Mouse (Mus musculus) limb, embryonic 14.5 days (tissue): ENCODE measurements at regions not wholly inside any gene's neighbourhood (a gene's known extent, or its start where the extent isn't known, plus 50 kb on each side); places are given as distances from the start of the nearest gene placed in this dataset.

Experiments
- ATAC-seq: fragments of 200-750 bp; cut with Nextera tagmentation; 2 replicates; pipeline ENCODE4 v1.8.0; 2017; ENCODE audit warnings: low read depth, moderate number of reproducible peaks, moderate TSS enrichment; ENCODE audit not compliant: low FRiP score
- DNase-seq: peaks from one replicate; pipeline ENCODE4 v3.0.0-alpha.2; 2015; ENCODE audit warnings: low spot score
- H3K27ac ChIP-seq: fragments of 300-500 bp; sonication (generic); replicated peaks from 2 replicates; pipeline ENCODE4 v1.5.1; 2014; ENCODE audit warnings: low read depth, mild to moderate bottlenecking, low read length, moderate library complexity, mixed read lengths
- H3K27me3 ChIP-seq: fragments of 300-500 bp; sonication (generic); 2 replicates; pipeline ENCODE4 v1.6.1; 2014; ENCODE audit warnings: low read length, mixed read lengths; ENCODE audit not compliant: control insufficient read depth, insufficient read depth
- H3K36me3 ChIP-seq: fragments of 300-500 bp; sonication (generic); 2 replicates; pipeline ENCODE4 v1.6.1; 2014; ENCODE audit warnings: mild to moderate bottlenecking, low read length, moderate library complexity, mixed read lengths; ENCODE audit not compliant: control insufficient read depth, insufficient read depth
- H3K4me1 ChIP-seq: fragments of 300-500 bp; sonication (generic); 2 replicates; pipeline ENCODE4 v1.6.1; 2014; ENCODE audit warnings: antibody characterized with exemption, low read length, mixed read lengths; ENCODE audit not compliant: control insufficient read depth, insufficient read depth
- H3K4me2 ChIP-seq: fragments of 300-500 bp; sonication (generic); replicated peaks from 2 replicates; pipeline ENCODE4 v1.6.1; 2014; ENCODE audit warnings: low read depth, mild to moderate bottlenecking, low read length, moderate library complexity; ENCODE audit not compliant: severe bottlenecking
- H3K4me3 ChIP-seq: fragments of 300-500 bp; sonication (generic); replicated peaks from 2 replicates; pipeline ENCODE4 v1.5.1; 2014; ENCODE audit warnings: low read length
- H3K9ac ChIP-seq: fragments of 300-500 bp; sonication (generic); 2 replicates; pipeline ENCODE4 v1.6.1; 2014; ENCODE audit warnings: mild to moderate bottlenecking, low read depth, low read length, moderate library complexity; ENCODE audit not compliant: severe bottlenecking
- H3K9me3 ChIP-seq: fragments of 300-500 bp; sonication (generic); 2 replicates; pipeline ENCODE4 v1.6.1; 2016; ENCODE audit warnings: low read length; ENCODE audit not compliant: control insufficient read depth
- POLR2A ChIP-seq: fragments of 200-500 bp; IDR thresholded peaks from 2 replicates; pipeline ENCODE4 v1.8.0; 2012; ENCODE audit warnings: inconsistent platforms, mild to moderate bottlenecking, moderate library complexity, borderline replicate concordance; ENCODE audit not compliant: insufficient read depth, insufficient read length; ENCODE audit errors: extremely low read depth
- WGBS: fragments of 180-500 bp; shearing (Covaris S2); extraction: QIAGEN DNeasy Blood & Tissue Kit; methylation state at CpG from one replicate; pipeline ENCODE4 v1.1.7; 2014; 5-methylcytosine and 5-hydroxymethylcytosine counted together

DNA sequence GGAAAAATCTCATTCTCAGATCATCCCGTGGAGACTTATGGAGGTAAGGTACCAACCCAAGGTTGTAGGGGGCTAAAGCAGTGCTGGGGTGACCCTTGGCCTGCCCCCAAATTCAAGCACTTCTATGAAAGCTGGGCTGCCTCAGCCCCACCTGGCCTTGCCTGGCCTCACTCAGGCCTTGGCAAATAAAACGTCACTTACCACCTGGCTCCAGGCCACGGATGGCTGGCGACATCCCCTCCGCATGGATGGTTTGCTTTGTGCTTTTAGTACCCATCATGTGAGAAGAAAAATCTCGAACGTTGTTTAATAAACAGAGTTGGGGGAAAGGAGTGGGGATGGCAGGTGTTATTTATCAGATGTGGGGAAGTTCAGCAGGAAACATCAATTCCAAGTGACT, 104.7 kb upstream of the 1700012A03Rik start:
- Histone ChIP-seq H3K9ac (no peak overlapping the region), H3K4me2 (no peak overlapping the region), H3K9me3 (no peaks in the 10 kb centered on the region), H3K4me1 (no peaks in the 10 kb centered on the region), H3K36me3 (no peaks in the 10 kb centered on the region), H3K27me3 (no peaks in the 10 kb centered on the region), H3K4me3 (no peak overlapping the region), H3K27ac (no peak overlapping the region)
- WGBS, result 67% methylated on average over 7 of the region's 7 CpGs
- ATAC-seq, result no peak
- no peak for TF ChIP-seq POLR2A
- no peak for DNase-seq

GRCm38 (mm10) chr6:31944546-31944945, 105.5 kb upstream of the 1700012A03Rik start:
- no peak overlapping the region for H3K27ac ChIP-seq
- no peak for ATAC-seq
- H3K4me3 ChIP-seq, result no peak overlapping the region
- H3K9me3 ChIP-seq, result no peaks in the 10 kb centered on the region
- WGBS, result 78% methylated on average over 8 of the region's 8 CpGs
- no peaks in the 10 kb centered on the region for H3K36me3 ChIP-seq
- no peaks in the 10 kb centered on the region for H3K4me1 ChIP-seq
- H3K9ac ChIP-seq, result no peak overlapping the region
- H3K4me2 ChIP-seq, result no peak overlapping the region
- DNase-seq, result no peak
- TF ChIP-seq POLR2A, result no peak
- H3K27me3 ChIP-seq, result no peaks in the 10 kb centered on the region

DNA sequence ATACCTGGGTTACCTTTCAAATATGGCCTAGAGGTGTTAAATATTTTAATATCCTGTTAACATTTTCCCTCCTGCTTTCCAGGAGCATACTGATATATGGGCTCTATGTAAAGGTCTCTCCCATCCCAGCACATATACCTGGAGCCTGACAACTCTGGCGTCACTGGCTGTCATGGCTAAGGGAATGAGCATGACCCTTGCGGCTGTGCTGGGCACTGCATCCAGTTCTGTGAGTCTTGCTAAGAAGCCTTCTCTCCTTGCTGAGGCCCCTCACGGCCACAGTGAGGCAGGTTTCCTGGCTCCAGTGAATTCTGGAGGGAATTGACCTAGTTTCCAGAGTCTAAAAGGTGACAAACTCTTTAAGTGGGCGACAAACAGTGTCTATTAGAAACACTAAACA, 107.3 kb upstream of the 1700012A03Rik start:
- 0 out of 2 replicates have a peak, but pooled peaks cover 5% of the 10 kb centered on the region for H3K4me1 ChIP-seq
- WGBS, result 50% methylated on average over 4 of the region's 4 CpGs
- ATAC-seq (no peak), DNase-seq (no peak)
- H3K9ac ChIP-seq, result no peak overlapping the region
- H3K9me3 ChIP-seq, result no peaks in the 10 kb centered on the region
- TF ChIP-seq POLR2A, result no peak
- H3K4me2 ChIP-seq, result no peak overlapping the region
- H3K4me3 ChIP-seq, result no peak overlapping the region
- H3K36me3 ChIP-seq, result no peaks in the 10 kb centered on the region
- H3K27ac ChIP-seq, result no peak overlapping the region
- H3K27me3 ChIP-seq, result 0 out of 2 replicates have a peak, but pooled peaks cover 5% of the 10 kb centered on the region

- H3K27ac ChIP-seq, result no peak overlapping the region
- WGBS, result 6% methylated on average over 20 of the region's 20 CpGs
- H3K9ac ChIP-seq, result no peak overlapping the region
- H3K9me3 ChIP-seq, result no peaks in the 10 kb centered on the region
- peak; percentile 84 for DNase-seq
- peak; percentile 74 for ATAC-seq
- no peaks in the 10 kb centered on the region for H3K36me3 ChIP-seq
- H3K27me3 ChIP-seq, result 0 out of 2 replicates have a peak, but pooled peaks cover 5% of the 10 kb centered on the region
- H3K4me2 ChIP-seq, result peak overlapping the region; percentile 70
- no peak for TF ChIP-seq POLR2A
- H3K4me3 ChIP-seq, result peak overlapping the region; percentile 33
- peaks cover 9% of the 10 kb centered on the region; the same call in 1 of the 2 replicates for H3K4me1 ChIP-seq
Measured at GRCm38 (mm10) chr6:31938216-31938814, 111.7 kb upstream of the 1700012A03Rik start.

- no peak overlapping the region for H3K27ac ChIP-seq
- 86% methylated on average over 12 of the region's 12 CpGs for WGBS
- no peak overlapping the region for H3K4me3 ChIP-seq
- ATAC-seq (no peak), DNase-seq (no peak)
- no peaks in the 10 kb centered on the region for H3K9me3 ChIP-seq
- no peaks in the 10 kb centered on the region for H3K36me3 ChIP-seq
- peaks cover 9% of the 10 kb centered on the region; the same call in 1 of the 2 replicates for H3K4me1 ChIP-seq
- H3K27me3 ChIP-seq, result 0 out of 2 replicates have a peak, but pooled peaks cover 5% of the 10 kb centered on the region
- no peak overlapping the region for H3K9ac ChIP-seq
- no peak overlapping the region for H3K4me2 ChIP-seq
- no peak for TF ChIP-seq POLR2A
Measured at GRCm38 (mm10) chr6:31937146-31937545, 112.9 kb upstream of the 1700012A03Rik start.
